Mouse (Mus musculus): ENCODE measurements around the gene Zfp655.

- TF ChIP-seq GATA1 (IDR thresholded peaks at IDR 0.05; ENCODE audit: borderline replicate concordance, low read length) (no peak), FLI1 (IDR thresholded peaks at IDR 0.05; ENCODE audit: low read length) (no peak)
Observed at GRCm38 (mm10) chr5:145223395-145223794, 8.1 kb upstream of the Zfp655 start.

All from megakaryocyte, embryonic 14.5 days (primary cell).